Mouse (Mus musculus): Measurements from ENCODE around the gene Flcn. TPM values are rescaled to one million over a fixed set of nuclear protein-coding genes. Genes with fewer than 3 reads are reported as not detected.
"Not testable (repeated sequence)": the region's sequence is repeated elsewhere in the genome, so short reads cannot be mapped to it uniquely, and the experiment has no call there.

Flcn gene
- total and polyA plus RNA-seq, 2 experiments from 2014 or later = 43.3 to 46.9 TPM

DNA sequence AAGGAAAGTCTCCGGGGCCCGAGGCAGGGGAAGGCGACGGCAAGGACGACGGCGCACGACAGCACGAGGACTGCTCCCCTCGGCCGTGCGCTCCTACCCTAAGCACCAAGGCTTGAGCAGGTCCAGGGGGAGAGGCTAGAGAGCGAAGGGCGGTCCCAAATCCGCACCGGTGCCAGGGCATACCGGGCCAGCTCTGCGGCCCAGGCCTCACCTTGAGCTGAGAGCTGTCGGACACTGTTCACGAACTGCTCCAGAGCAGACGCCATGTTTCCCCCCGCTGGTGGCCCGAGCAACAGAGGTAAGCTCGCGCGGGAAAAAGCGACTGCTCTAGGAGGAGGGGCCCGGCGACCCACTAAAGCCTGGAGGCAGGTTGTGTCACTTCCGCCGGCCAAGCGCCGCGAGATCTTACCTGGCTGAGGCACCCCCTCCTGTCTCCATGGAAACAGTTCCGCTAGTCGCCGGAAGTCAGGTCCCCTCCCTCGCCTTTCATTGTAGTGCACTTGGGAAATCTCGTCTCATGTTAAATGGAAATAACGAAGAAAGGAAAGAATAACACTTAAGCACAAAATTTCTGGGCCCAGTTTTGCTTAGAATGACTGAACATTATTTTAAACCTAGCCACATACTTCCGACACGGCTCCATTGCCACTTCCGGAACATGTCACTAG, 29.8 kb upstream of the Flcn start, which contains the start of gene Cops3:
Gene Cops3, minus strand, starts transcription at position 380 of the 668 bp plus-strand sequence.
- Histone ChIP-seq H3K4me1 (ENCODE audit: control insufficient read depth, insufficient read depth) (peaks cover 20% of the 10 kb centered on the region), H3K9me3 (replicated peaks; ENCODE audit: control insufficient read depth, low read length) (no peaks in the 10 kb centered on the region), H3K4me2 (ENCODE audit: low read depth, low read length) (peak within 1 kb of the TSS; percentile 74), H3K9ac (replicated peaks; ENCODE audit: low read depth, low read length) (peak within 1 kb of the TSS; percentile 75), H3K27me3 (ENCODE audit: control insufficient read depth, insufficient read depth, low read length) (no peaks in the 10 kb centered on the region), H3K4me3 (ENCODE audit: low read depth, low read length) (peak within 1 kb of the TSS; percentile 73), H3K36me3 (replicated peaks; ENCODE audit: control insufficient read depth, insufficient read depth, low read length) (peaks cover 27% of the 10 kb centered on the region), H3K27ac (ENCODE audit: low read depth) (peak within 1 kb of the TSS; percentile 93)
- WGBS = under 1% methylated on average over 43 of the region's 43 CpGs
- ATAC-seq (ENCODE audit: insufficient read depth, low read depth) = peak; percentile 96
- peak; percentile 19; the same call in 1 of the 2 replicates for TF ChIP-seq EP300 (IDR thresholded peaks at IDR 0.05; ENCODE audit: low read depth)
- TF ChIP-seq CTCF (IDR thresholded peaks at IDR 0.05; ENCODE audit: low read depth) = no peak
- peak; percentile 99 for DNase-seq (ENCODE audit: low spot score)

DNA sequence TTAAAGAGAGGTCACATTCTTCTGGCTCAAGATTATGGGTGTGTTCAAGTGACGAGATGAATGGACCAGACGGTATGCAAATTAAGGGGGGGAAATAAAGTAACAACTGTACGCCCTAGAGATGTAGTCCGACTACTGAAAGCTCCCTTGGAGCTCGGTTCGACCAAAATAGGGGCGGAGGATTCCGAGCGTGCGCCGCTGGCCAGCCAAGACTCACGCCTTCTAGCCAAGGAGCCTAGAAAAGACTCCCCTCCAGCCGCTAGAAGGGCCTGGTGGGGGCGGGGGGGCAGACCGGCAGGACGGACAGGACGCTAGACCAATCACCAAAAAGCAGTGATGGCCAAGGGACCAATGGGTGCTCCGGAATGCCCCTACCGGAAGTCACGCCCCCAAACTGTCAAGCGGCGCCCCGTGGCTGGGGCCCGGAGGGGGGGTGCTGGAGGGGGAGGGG, 29.2 kb upstream of the Flcn start, which contains the start of gene Nt5m:
Gene Nt5m, plus strand, starts transcription at position 440 of the 451 bp plus-strand sequence.
- DNase-seq (ENCODE audit: low spot score) = peak; percentile 93
- Histone ChIP-seq H3K9me3 (replicated peaks; ENCODE audit: control insufficient read depth, low read length) (no peaks in the 10 kb centered on the region), H3K4me3 (ENCODE audit: low read depth, low read length) (peak within 1 kb of the TSS; percentile 73), H3K4me2 (ENCODE audit: low read depth, low read length) (peak within 1 kb of the TSS; percentile 74), H3K4me1 (ENCODE audit: control insufficient read depth, insufficient read depth) (peaks cover 20% of the 10 kb centered on the region), H3K27me3 (ENCODE audit: control insufficient read depth, insufficient read depth, low read length) (no peaks in the 10 kb centered on the region), H3K9ac (replicated peaks; ENCODE audit: low read depth, low read length) (peak within 1 kb of the TSS; percentile 75), H3K36me3 (replicated peaks; ENCODE audit: control insufficient read depth, insufficient read depth, low read length) (peaks cover 33% of the 10 kb centered on the region), H3K27ac (ENCODE audit: low read depth) (peak within 1 kb of the TSS; percentile 93)
- WGBS = under 1% methylated on average over 23 of the region's 24 CpGs
- TF ChIP-seq EP300 (IDR thresholded peaks at IDR 0.05; ENCODE audit: low read depth) = peak; percentile 79
- TF ChIP-seq CTCF (IDR thresholded peaks at IDR 0.05; ENCODE audit: low read depth) = no peak
- peak; percentile 96 for ATAC-seq (ENCODE audit: insufficient read depth, low read depth)

DNA sequence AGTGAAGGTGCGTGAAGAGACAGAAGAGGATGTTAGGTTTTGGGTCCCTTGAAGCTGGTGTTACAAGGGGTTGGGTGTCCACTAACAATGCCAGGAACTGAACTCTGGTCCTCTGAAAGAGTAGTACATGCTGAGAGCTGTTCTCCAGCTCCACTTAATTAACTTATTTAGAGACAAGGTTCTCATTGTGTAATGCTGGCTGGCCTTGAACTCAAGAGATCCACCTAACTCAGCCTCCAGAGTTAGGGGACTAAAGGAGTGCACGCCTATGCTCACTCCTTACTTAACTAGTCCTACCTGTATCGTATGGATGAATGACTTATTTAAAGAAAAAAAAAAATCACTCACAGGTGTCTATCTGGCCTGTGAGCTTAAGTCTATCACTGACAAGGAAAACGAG, 28.6 kb upstream of the Flcn start:
- TF ChIP-seq CTCF (IDR thresholded peaks at IDR 0.05; ENCODE audit: low read depth) (no peak), EP300 (IDR thresholded peaks at IDR 0.05; ENCODE audit: low read depth) (no peak)
- Histone ChIP-seq H3K27ac (ENCODE audit: low read depth) (no peak overlapping the region), H3K36me3 (replicated peaks; ENCODE audit: control insufficient read depth, insufficient read depth, low read length) (peaks cover 39% of the 10 kb centered on the region), H3K4me3 (ENCODE audit: low read depth, low read length) (peak overlapping the region; percentile 73), H3K9me3 (replicated peaks; ENCODE audit: control insufficient read depth, low read length) (no peaks in the 10 kb centered on the region), H3K4me2 (ENCODE audit: low read depth, low read length) (peak overlapping the region; percentile 74), H3K27me3 (ENCODE audit: control insufficient read depth, insufficient read depth, low read length) (no peaks in the 10 kb centered on the region), H3K9ac (replicated peaks; ENCODE audit: low read depth, low read length) (no peak overlapping the region), H3K4me1 (ENCODE audit: control insufficient read depth, insufficient read depth) (peaks cover 20% of the 10 kb centered on the region)
- DNase-seq (ENCODE audit: low spot score) = no peak
- 54% methylated on average over 4 of the region's 4 CpGs for WGBS
- ATAC-seq (ENCODE audit: insufficient read depth, low read depth) = no peak

DNA sequence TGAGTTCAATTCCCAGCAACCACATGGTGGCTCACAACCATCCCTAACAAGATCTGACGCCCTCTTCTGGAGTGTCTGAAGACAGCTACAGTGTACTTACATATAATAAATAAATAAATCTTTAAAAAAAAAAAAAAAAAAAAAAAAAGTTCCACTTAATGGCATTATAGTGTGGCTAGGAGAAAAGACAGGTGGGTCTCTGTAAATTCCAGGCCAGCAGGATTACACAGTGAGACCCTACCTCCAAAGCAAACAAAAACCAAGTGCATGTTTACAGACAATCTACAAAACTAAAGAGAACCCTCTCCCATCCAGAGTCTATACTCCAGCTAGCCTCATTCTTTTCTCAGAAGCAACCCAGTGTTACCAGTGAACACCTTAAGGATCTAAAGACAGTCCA, 28.0 kb upstream of the Flcn start:
- WGBS = no CpG with 5 or more reads among the region's 1 CpGs
- DNase-seq (ENCODE audit: low spot score); H3K9me3 ChIP-seq (replicated peaks; ENCODE audit: control insufficient read depth, low read length); H3K4me2 ChIP-seq (ENCODE audit: low read depth, low read length); ATAC-seq (ENCODE audit: insufficient read depth, low read depth); H3K27ac ChIP-seq (ENCODE audit: low read depth); H3K9ac ChIP-seq (replicated peaks; ENCODE audit: low read depth, low read length); H3K27me3 ChIP-seq (ENCODE audit: control insufficient read depth, insufficient read depth, low read length); H3K4me3 ChIP-seq (ENCODE audit: low read depth, low read length): not testable (repeated sequence)
- Histone ChIP-seq H3K4me1 (ENCODE audit: control insufficient read depth, insufficient read depth) (peaks cover 20% of the 10 kb centered on the region), H3K36me3 (replicated peaks; ENCODE audit: control insufficient read depth, insufficient read depth, low read length) (peaks cover 44% of the 10 kb centered on the region)

DNA sequence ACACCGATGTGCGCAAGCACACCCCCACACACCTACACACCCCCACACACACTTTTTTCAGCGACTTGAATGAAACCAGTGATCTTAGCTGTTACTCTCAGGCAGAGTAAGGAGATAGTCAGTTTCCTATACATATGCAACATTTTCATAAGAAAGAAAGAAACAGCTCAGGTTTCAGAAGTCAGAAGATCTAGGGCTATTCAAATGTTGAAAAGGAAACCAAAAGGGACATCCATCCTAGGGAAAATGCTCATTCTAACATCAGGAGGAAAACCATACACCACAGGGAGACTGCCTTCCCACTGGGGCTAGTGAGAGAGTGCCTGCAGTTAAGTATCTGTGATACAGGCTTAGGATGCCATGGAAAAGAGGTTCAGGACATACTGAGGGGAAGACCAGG, 11.8 kb upstream of the Flcn start:
- H3K36me3 ChIP-seq (replicated peaks; ENCODE audit: control insufficient read depth, insufficient read depth, low read length) = peaks cover 96% of the 10 kb centered on the region
- no peaks in the 10 kb centered on the region for H3K27me3 ChIP-seq (ENCODE audit: control insufficient read depth, insufficient read depth, low read length)
- DNase-seq (ENCODE audit: low spot score) (no peak), ATAC-seq (ENCODE audit: insufficient read depth, low read depth) (no peak)
- H3K4me2 ChIP-seq (ENCODE audit: low read depth, low read length) = no peak overlapping the region
- H3K9ac ChIP-seq (replicated peaks; ENCODE audit: low read depth, low read length) = no peak overlapping the region
- no peak for TF ChIP-seq CTCF (IDR thresholded peaks at IDR 0.05; ENCODE audit: low read depth)
- H3K9me3 ChIP-seq (replicated peaks; ENCODE audit: control insufficient read depth, low read length) = no peaks in the 10 kb centered on the region
- no peak overlapping the region for H3K27ac ChIP-seq (ENCODE audit: low read depth)
- WGBS = 90% methylated on average over 3 of the region's 3 CpGs
- no peaks in the 10 kb centered on the region for H3K4me1 ChIP-seq (ENCODE audit: control insufficient read depth, insufficient read depth)
- no peak overlapping the region for H3K4me3 ChIP-seq (ENCODE audit: low read depth, low read length)

DNA sequence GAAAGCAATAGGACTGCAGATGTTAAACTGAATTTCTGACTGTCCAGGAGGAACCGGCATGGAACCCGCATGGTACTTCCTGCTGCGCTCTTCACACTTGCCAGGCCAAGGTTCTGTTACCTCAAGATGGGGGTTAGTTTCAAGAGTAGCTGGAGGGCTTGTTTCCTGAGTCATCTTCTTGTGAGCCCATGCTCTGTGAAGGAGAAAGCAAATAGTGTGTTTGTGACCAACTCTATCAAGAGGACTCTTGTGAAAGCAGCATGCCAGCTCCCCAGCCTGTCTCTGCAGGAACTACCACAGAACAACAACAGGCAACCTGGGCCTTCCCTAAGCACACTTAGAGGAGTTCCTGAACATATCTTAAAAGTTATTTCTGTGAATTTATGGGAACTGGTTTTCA, 8.1 kb upstream of the Flcn start:
- Histone ChIP-seq H3K9me3 (replicated peaks; ENCODE audit: control insufficient read depth, low read length) (no peaks in the 10 kb centered on the region), H3K9ac (replicated peaks; ENCODE audit: low read depth, low read length) (no peak overlapping the region), H3K4me3 (ENCODE audit: low read depth, low read length) (no peak overlapping the region), H3K36me3 (replicated peaks; ENCODE audit: control insufficient read depth, insufficient read depth, low read length) (peaks cover 67% of the 10 kb centered on the region), H3K4me1 (ENCODE audit: control insufficient read depth, insufficient read depth) (no peaks in the 10 kb centered on the region), H3K27ac (ENCODE audit: low read depth) (no peak overlapping the region), H3K27me3 (ENCODE audit: control insufficient read depth, insufficient read depth, low read length) (no peaks in the 10 kb centered on the region), H3K4me2 (ENCODE audit: low read depth, low read length) (no peak overlapping the region)
- ATAC-seq (ENCODE audit: insufficient read depth, low read depth) (no peak), DNase-seq (ENCODE audit: low spot score) (no peak)
- TF ChIP-seq EP300 (IDR thresholded peaks at IDR 0.05; ENCODE audit: low read depth) (no peak), CTCF (IDR thresholded peaks at IDR 0.05; ENCODE audit: low read depth) (no peak)
- WGBS = 97% methylated on average over 3 of the region's 3 CpGs

Measured in heart, postnatal 0 days (tissue).